In the genomic region with DNA sequence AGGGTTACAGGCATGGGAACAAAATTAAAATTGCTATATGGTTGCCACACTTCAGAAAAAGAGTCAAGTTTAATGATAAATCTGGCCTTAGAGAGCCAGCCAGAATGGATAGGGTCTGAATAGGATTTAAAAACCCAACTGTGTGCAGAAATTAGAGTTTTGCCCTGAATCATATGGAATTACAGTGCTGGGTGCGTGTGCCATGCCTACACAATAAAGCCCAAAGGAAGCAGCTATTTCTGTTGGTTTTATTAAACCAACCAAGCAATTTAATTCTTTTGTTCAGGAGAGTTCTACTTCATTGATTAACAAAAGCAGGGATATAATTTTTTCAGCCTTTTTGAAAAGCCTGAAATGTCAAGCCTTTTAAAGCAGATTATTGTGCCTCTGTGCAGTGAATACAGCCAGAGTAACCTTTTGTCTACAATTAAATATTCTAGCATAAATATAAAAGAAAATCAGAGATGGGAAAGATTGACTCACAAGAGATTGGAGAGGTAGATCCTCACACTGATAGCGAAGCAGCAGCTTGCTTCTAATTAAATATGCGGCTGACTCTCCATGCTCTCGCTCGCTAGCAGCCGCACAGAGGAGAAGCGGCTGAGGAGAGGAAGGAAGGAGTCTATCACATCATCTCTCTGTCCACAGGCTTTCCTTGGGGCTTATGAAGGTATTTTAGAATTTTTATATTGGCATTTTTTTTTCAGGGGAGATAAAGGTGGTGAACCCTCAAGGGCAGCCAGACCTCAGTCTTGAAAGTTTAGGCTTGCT, we compare ENCODE assay signal across 14 mouse cellular contexts. TPM values are rescaled to one million over a fixed set of nuclear protein-coding genes. Genes with fewer than 3 reads are reported as not detected.
DNase-seq lines count a peak whose midpoint lies in the region; ATAC-seq lines count a peak whose summit lies in the region.
"Had no signal": no experiment of that assay in that cellular context is flagged by ENCODE, and none has a peak within 500 bp of the region (broad histone marks: within the 10 kb centered on the region; RNA-seq: fewer than 3 reads in every experiment).

No protein-coding gene starts in this region.

- H3K27me3 ChIP-seq in forebrain, embryonic 12.5 days, result peaks cover 3% of the 10 kb centered on the region; the same call in 1 of the 2 replicates
- no peaks in the 10 kb centered on the region for H3K27me3 ChIP-seq in hindbrain, embryonic 15.5 days
- no peaks in the 10 kb centered on the region for H3K27me3 ChIP-seq in neural tube, embryonic 12.5 days (replicated peaks)

- WGBS in forebrain, embryonic 12.5 days, result 8% methylated on average over 7 of the region's 7 CpGs
- WGBS in hindbrain, embryonic 15.5 days, result 14% methylated on average over 7 of the region's 7 CpGs
- WGBS in neural tube, embryonic 12.5 days, result 20% methylated on average over 7 of the region's 7 CpGs

- H3K9ac ChIP-seq in forebrain, embryonic 12.5 days, result no peak overlapping the region
- no peak overlapping the region for H3K9ac ChIP-seq in hindbrain, embryonic 15.5 days
- H3K9ac ChIP-seq in neural tube, embryonic 12.5 days, result no peak overlapping the region
- H3K9ac ChIP-seq: embryonic facial prominence, embryonic 13.5 days; liver, embryonic 15.5 days had no signal

- H3K4me3 ChIP-seq in forebrain, embryonic 12.5 days (replicated peaks), result peak overlapping the region; percentile 21
- H3K4me3 ChIP-seq in hindbrain, embryonic 15.5 days, result no peak overlapping the region
- H3K4me3 ChIP-seq in neural tube, embryonic 12.5 days, result no peak overlapping the region
- H3K4me3 ChIP-seq: embryonic facial prominence, embryonic 13.5 days; layer of hippocampus, adult 2 months; liver, embryonic 15.5 days had no signal

- peaks cover 24% of the 10 kb centered on the region for H3K4me1 ChIP-seq in forebrain, embryonic 12.5 days
- H3K4me1 ChIP-seq in hindbrain, embryonic 15.5 days (replicated peaks), result peaks cover 9% of the 10 kb centered on the region
- H3K4me1 ChIP-seq in neural tube, embryonic 12.5 days, result peaks cover 11% of the 10 kb centered on the region
- H3K4me1 ChIP-seq: embryonic facial prominence, embryonic 13.5 days; liver, embryonic 15.5 days had no signal

- peak; percentile 47 for DNase-seq in brain, adult 2 months (ENCODE audit: low read depth, low spot score)
- DNase-seq in adrenal gland, postnatal 25 days, result no peak
- no peak for DNase-seq in testis, postnatal 14 days (ENCODE audit: low spot score)
- DNase-seq in spleen, adult 18-20 months, result no peak
- DNase-seq: cerebellum, adult 9-11 months; heart, postnatal 14 days; kidney, adult 8-10 months had no signal

- peak overlapping the region; percentile 36 for H3K4me2 ChIP-seq in forebrain, embryonic 12.5 days
- peak overlapping the region; percentile 19; the same call in 1 of the 2 replicates for H3K4me2 ChIP-seq in hindbrain, embryonic 15.5 days
- H3K4me2 ChIP-seq in neural tube, embryonic 12.5 days (replicated peaks), result peak overlapping the region; percentile 48
- H3K4me2 ChIP-seq: embryonic facial prominence, embryonic 13.5 days; liver, embryonic 15.5 days had no signal

- peak overlapping the region; percentile 36; the same call in 1 of the 2 replicates for H3K27ac ChIP-seq in forebrain, embryonic 12.5 days
- no peak overlapping the region for H3K27ac ChIP-seq in hindbrain, embryonic 15.5 days (replicated peaks)
- H3K27ac ChIP-seq in neural tube, embryonic 12.5 days, result no peak overlapping the region
- H3K27ac ChIP-seq: embryonic facial prominence, embryonic 13.5 days; layer of hippocampus, adult 2 months; liver, embryonic 15.5 days had no signal

- H3K36me3 ChIP-seq in forebrain, embryonic 12.5 days (replicated peaks), result no peaks in the 10 kb centered on the region
- H3K36me3 ChIP-seq in hindbrain, embryonic 15.5 days, result no peaks in the 10 kb centered on the region
- H3K36me3 ChIP-seq in neural tube, embryonic 12.5 days, result no peaks in the 10 kb centered on the region
- H3K36me3 ChIP-seq: embryonic facial prominence, embryonic 13.5 days; G1E; liver, embryonic 15.5 days had no signal

- peak; percentile 84 for ATAC-seq in forebrain, embryonic 12.5 days (ENCODE audit: low FRiP score)
- ATAC-seq in hindbrain, embryonic 15.5 days (ENCODE audit: low FRiP score, low read depth), result peak; percentile 77; the same call in 1 of the 2 replicates
- ATAC-seq in neural tube, embryonic 12.5 days (ENCODE audit: low FRiP score, low read depth), result peak; percentile 49

- H3K9me3 ChIP-seq in forebrain, embryonic 12.5 days, result no peaks in the 10 kb centered on the region
- no peaks in the 10 kb centered on the region for H3K9me3 ChIP-seq in hindbrain, embryonic 15.5 days
- H3K9me3 ChIP-seq in neural tube, embryonic 12.5 days, result no peaks in the 10 kb centered on the region
- H3K9me3 ChIP-seq: embryonic facial prominence, embryonic 13.5 days; G1E; liver, embryonic 15.5 days had no signal

RNA-seq across cellular contexts. Expression of a gene that starts 23.0 kb away (rescaled TPM):
- polyA plus RNA-seq in forebrain, embryonic 12.5 days (2016; fragmentation: Nextera tagmentation; extraction: Ambion mirVana), result 141 and 148 TPM in 2 replicates
- 119 and 128 TPM in 2 replicates for polyA plus RNA-seq in hindbrain, embryonic 15.5 days (2015; fragmentation: Nextera tagmentation; extraction: Ambion mirVana)
- 135 and 142 TPM in 2 replicates for polyA plus RNA-seq in neural tube, embryonic 12.5 days (2016; fragmentation: Nextera tagmentation; extraction: Ambion mirVana)
- total RNA-seq in adrenal gland, postnatal 25 days (2021), result 78.6 and 83.8 TPM in 2 replicates
